Mouse (Mus musculus) frontal cortex, postnatal 10 days (tissue): ENCODE measurements at regions not wholly inside any gene's neighbourhood (a gene's known extent, or its start where the extent isn't known, plus 50 kb on each side); places are given as distances from the start of the nearest gene placed in this dataset.
A peak's percentile ranks its signal among the peaks of the same experiment; 100 is the strongest.

Source experiments
- DNase-seq, 2 experiments: peaks; one replicate each; pipeline ENCODE4 v3.0.0; 2022; ENCODE audit warnings: low spot score in 2 of 2, mixed read lengths in 1 of 2

DNA sequence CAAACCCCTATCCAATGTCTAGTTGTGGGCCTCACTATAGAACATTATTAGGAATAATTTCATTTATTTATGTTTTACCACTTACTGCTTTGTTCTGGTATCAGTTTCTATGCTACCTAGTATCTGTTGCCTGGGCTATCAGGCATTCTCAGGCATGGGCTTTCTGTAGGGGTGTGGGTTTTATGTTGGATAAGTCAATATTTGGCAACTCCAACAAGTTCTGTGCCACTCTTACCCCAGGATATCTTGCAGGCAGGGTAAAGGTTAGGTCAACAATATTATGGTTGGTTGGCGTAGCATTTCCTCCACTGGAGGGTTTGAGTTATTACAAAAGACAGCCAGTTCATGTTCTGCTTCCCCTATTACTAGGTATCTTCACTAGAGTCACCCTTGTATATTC, 65.8 kb downstream of the Smim10l1 start:
- no peak for DNase-seq

DNA sequence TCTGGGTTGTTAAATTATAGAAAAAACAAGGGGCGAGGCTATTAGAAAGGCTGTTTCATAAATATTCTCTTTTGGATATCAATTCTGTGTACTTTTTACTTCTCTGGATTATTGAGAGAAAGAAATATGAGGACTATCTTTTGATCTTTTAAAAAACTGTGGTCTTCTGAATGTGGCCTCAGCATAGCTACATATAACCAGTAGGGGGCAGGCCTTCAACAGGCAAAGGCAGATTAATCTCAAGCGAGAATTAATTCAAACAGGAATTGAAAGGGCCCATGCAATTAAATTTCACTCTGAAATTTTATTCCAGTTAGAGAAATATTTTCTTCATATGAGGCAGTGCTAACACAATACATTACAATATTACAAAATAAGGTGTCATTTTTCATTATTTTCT, 66.6 kb downstream of the Smim10l1 start:
- DNase-seq = no peak

DNA sequence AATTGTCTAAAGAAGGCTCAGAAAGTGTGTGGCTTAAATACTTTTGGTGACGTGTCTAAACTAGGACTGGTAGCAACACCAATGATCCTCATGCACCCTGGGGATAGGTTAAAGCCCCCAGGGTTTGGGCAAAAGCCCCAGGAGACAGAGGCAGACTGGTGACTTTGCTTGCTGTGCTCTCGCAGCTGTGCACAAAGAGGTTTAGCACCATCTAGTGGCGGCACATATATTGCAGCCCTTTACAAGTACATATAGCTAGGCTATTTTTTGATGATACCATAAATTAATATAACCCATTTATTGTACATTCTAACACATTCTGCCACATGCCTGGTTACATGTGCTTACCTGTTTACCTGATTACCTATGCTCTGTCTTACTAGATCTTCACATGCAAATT, 85.8 kb upstream of the 5530400C23Rik start:
- peak in 1 of 2 experiments; percentile 20 for DNase-seq
